Mouse (Mus musculus): ENCODE measurements at regions not wholly inside any gene's neighbourhood (a gene's known extent, or its start where the extent isn't known, plus 50 kb on each side); places are given as distances from the start of the nearest gene placed in this dataset.

DNA sequence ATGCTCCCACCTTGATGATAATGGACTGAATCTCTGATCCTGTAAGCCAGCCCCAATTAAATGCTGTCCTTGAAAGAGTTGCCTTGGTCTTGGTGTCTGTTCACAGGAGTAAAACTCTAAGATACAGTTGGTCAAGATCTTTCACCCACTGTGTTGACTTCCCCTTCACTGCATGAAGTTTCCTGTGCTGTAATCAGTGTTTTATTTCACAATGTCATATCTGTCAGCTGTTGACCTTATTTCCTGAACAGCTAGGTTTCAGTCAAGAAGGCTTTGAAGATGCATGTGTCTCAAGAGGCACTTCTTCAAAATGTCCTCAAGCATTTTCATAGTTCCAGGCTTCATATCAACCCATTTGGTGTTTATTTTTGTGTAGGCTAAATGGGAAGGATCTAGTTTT, 597.3 kb upstream of the Fam92a start:
- Histone ChIP-seq H3K27me3 (ENCODE audit: control insufficient read depth, insufficient read depth, insufficient read length) (no peaks in the 10 kb centered on the region), H3K4me3 (ENCODE audit: insufficient read depth, poor library complexity, severe bottlenecking) (no peak overlapping the region), H3ac (ENCODE audit: control insufficient read depth, insufficient read length, low read depth) (no peak overlapping the region), H3K36me3 (ENCODE audit: control insufficient read depth, insufficient read depth) (no peaks in the 10 kb centered on the region), H3K79me3 (ENCODE audit: low read depth) (no peaks in the 10 kb centered on the region), H3K79me2 (ENCODE audit: control insufficient read depth, insufficient read depth) (no peaks in the 10 kb centered on the region)
- TF ChIP-seq MYOD1 (IDR thresholded peaks at IDR 0.05; ENCODE audit: control insufficient read depth, insufficient read length, low read depth), result no peak

DNA sequence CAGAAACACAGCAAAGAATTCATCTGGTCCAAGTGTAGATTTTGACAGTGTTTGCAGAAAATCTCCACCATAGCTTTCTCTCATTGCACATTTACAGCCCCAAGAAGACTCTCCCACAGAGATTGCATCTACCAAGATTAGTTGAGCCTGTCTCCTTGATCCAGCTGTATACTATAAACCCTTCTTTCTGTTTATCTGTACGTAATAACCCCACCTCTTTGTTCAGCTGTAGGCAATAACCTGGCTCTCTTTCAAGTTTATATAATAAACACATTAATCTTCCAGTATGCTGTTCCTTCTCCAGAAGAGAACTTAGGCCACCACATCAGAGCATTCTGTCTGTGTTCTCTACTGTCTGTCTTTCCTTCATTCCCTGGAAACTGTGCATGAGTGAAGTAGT, 594.9 kb upstream of the Fam92a start:
- no peak overlapping the region for H3ac ChIP-seq (ENCODE audit: control insufficient read depth, insufficient read length, low read depth)
- no peaks in the 10 kb centered on the region for H3K79me3 ChIP-seq (ENCODE audit: low read depth)
- H3K36me3 ChIP-seq (ENCODE audit: control insufficient read depth, insufficient read depth), result no peaks in the 10 kb centered on the region
- TF ChIP-seq MAX (IDR thresholded peaks at IDR 0.05), result no peak
- TF ChIP-seq MYOD1 (IDR thresholded peaks at IDR 0.05; ENCODE audit: control insufficient read depth, insufficient read length, low read depth), result no peak
- TF ChIP-seq FOSL1 (IDR thresholded peaks at IDR 0.05; ENCODE audit: insufficient read depth, low read length, poor library complexity, severe bottlenecking), result no peak
- no peak for TF ChIP-seq CEBPB (IDR thresholded peaks at IDR 0.05; ENCODE audit: low read depth)
- TF ChIP-seq USF1 (IDR thresholded peaks at IDR 0.05; ENCODE audit: low read depth), result no peak
- no peak for TF ChIP-seq MYOG (IDR thresholded peaks at IDR 0.05; ENCODE audit: control insufficient read depth, extremely low read depth, insufficient read length)
- TF ChIP-seq CTCF (IDR thresholded peaks at IDR 0.05; ENCODE audit: control insufficient read depth, insufficient read depth, insufficient read length), result no peak
- H3K27me3 ChIP-seq (ENCODE audit: control insufficient read depth, insufficient read depth, insufficient read length), result no peaks in the 10 kb centered on the region
- no peaks in the 10 kb centered on the region for H3K79me2 ChIP-seq (ENCODE audit: control insufficient read depth, insufficient read depth)
- H3K4me3 ChIP-seq (ENCODE audit: insufficient read depth, poor library complexity, severe bottlenecking), result no peak overlapping the region

DNA sequence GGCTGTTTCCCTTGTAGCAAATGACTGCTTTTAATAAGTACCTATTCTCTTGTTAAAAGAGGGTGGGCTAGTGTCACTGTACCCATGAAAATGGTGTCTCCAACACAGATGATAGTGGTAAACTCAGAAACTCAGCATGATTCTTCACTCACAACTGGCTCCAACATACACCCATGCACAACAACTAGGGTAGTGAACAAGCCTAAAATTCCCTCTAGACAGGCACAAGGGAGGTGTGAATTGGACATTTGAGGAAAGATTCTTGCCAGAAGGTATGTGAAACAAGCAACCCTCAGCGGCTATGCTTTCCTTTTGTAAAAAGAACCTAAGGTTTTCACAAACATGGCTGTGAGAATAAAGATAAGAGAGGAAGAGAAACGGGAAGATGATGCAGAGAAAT, 579.0 kb upstream of the Fam92a start:
- Histone ChIP-seq H3ac (ENCODE audit: control insufficient read depth, insufficient read length, low read depth) (no peak overlapping the region), H3K4me3 (ENCODE audit: insufficient read depth, poor library complexity, severe bottlenecking) (no peak overlapping the region), H3K79me3 (ENCODE audit: low read depth) (no peaks in the 10 kb centered on the region), H3K79me2 (ENCODE audit: control insufficient read depth, insufficient read depth) (no peaks in the 10 kb centered on the region), H3K27me3 (ENCODE audit: control insufficient read depth, insufficient read depth, insufficient read length) (no peaks in the 10 kb centered on the region), H3K36me3 (ENCODE audit: control insufficient read depth, insufficient read depth) (no peaks in the 10 kb centered on the region)
- TF ChIP-seq FOSL1 (IDR thresholded peaks at IDR 0.05; ENCODE audit: insufficient read depth, low read length, poor library complexity, severe bottlenecking) (no peak), MYOG (IDR thresholded peaks at IDR 0.05; ENCODE audit: control insufficient read depth, extremely low read depth, insufficient read length) (no peak), MAX (IDR thresholded peaks at IDR 0.05) (no peak), MYOD1 (IDR thresholded peaks at IDR 0.05; ENCODE audit: control insufficient read depth, insufficient read length, low read depth) (no peak), CTCF (IDR thresholded peaks at IDR 0.05; ENCODE audit: control insufficient read depth, insufficient read depth, insufficient read length) (no peak), USF1 (IDR thresholded peaks at IDR 0.05; ENCODE audit: low read depth) (no peak), CEBPB (IDR thresholded peaks at IDR 0.05; ENCODE audit: low read depth) (no peak)

DNA sequence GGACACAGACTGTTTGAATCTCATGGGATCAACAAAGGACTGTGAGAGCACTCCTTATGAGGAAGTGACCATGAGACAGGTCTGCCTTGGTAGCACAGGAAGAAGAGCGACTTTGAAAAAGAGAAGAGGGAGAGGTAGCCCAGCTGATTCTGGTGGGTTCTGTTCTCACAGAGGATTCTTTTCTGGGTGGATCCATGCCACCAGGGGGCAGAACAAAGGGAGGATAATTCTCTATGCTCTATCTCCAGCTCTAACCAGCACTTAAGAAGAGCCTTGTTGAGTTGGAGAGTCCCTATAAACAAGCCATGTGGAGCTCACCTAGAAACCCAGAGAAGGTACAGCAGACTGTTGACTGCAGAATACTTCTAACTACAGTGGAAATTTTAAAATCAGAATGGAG, 578.1 kb upstream of the Fam92a start:
- TF ChIP-seq MYOD1 (IDR thresholded peaks at IDR 0.05; ENCODE audit: control insufficient read depth, insufficient read length, low read depth) (no peak), FOSL1 (IDR thresholded peaks at IDR 0.05; ENCODE audit: insufficient read depth, low read length, poor library complexity, severe bottlenecking) (no peak), CTCF (IDR thresholded peaks at IDR 0.05; ENCODE audit: control insufficient read depth, insufficient read depth, insufficient read length) (no peak), USF1 (IDR thresholded peaks at IDR 0.05; ENCODE audit: low read depth) (no peak), MAX (IDR thresholded peaks at IDR 0.05) (no peak), MYOG (IDR thresholded peaks at IDR 0.05; ENCODE audit: control insufficient read depth, extremely low read depth, insufficient read length) (no peak), CEBPB (IDR thresholded peaks at IDR 0.05; ENCODE audit: low read depth) (no peak)
- no peaks in the 10 kb centered on the region for H3K27me3 ChIP-seq (ENCODE audit: control insufficient read depth, insufficient read depth, insufficient read length)
- H3K79me2 ChIP-seq (ENCODE audit: control insufficient read depth, insufficient read depth), result no peaks in the 10 kb centered on the region
- no peaks in the 10 kb centered on the region for H3K79me3 ChIP-seq (ENCODE audit: low read depth)
- no peak overlapping the region for H3ac ChIP-seq (ENCODE audit: control insufficient read depth, insufficient read length, low read depth)
- H3K4me3 ChIP-seq (ENCODE audit: insufficient read depth, poor library complexity, severe bottlenecking), result no peak overlapping the region
- no peaks in the 10 kb centered on the region for H3K36me3 ChIP-seq (ENCODE audit: control insufficient read depth, insufficient read depth)

DNA sequence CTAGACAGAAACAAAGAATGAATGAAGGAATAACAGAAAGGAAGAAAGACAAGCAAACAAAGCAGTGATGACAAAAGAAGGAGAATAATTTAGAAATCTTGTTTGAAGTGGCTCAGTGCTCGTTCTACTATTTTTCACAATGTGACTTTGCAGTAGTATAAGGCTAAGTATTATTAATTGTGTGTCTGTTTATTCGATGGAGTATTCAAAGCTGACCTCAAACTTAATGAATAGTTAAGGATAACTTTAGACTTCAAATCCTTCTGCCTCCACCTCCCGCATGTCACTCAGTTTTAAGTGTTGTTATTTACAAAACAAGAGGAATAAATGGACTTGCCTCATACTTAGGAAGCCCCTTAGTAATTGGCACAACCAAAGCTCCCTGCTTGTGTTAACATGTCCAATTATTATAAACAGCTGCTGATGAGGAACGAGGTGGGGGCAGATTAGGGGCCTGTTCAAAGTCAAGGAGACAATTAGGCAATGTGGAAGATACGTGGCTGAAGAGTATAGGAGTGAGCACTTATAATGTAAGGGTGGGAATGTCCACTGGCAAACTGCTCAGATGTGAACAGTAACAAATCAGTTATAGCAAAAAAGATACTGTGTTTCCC, 572.0 kb upstream of the Fam92a start:
- TF ChIP-seq MYOD1 (IDR thresholded peaks at IDR 0.05; ENCODE audit: control insufficient read depth, insufficient read length, low read depth), result no peak
- TF ChIP-seq USF1 (IDR thresholded peaks at IDR 0.05; ENCODE audit: low read depth), result no peak
- no peak for TF ChIP-seq FOSL1 (IDR thresholded peaks at IDR 0.05; ENCODE audit: insufficient read depth, low read length, poor library complexity, severe bottlenecking)
- no peak for TF ChIP-seq MAX (IDR thresholded peaks at IDR 0.05)
- no peak for TF ChIP-seq CTCF (IDR thresholded peaks at IDR 0.05; ENCODE audit: control insufficient read depth, insufficient read depth, insufficient read length)
- no peak for TF ChIP-seq CEBPB (IDR thresholded peaks at IDR 0.05; ENCODE audit: low read depth)
- TF ChIP-seq MYOG (IDR thresholded peaks at IDR 0.05; ENCODE audit: control insufficient read depth, extremely low read depth, insufficient read length), result no peak
- Histone ChIP-seq H3K27me3 (ENCODE audit: control insufficient read depth, insufficient read depth, insufficient read length) (no peaks in the 10 kb centered on the region), H3K4me3 (ENCODE audit: insufficient read depth, poor library complexity, severe bottlenecking) (no peak overlapping the region), H3K79me3 (ENCODE audit: low read depth) (no peaks in the 10 kb centered on the region), H3K36me3 (ENCODE audit: control insufficient read depth, insufficient read depth) (no peaks in the 10 kb centered on the region), H3ac (ENCODE audit: control insufficient read depth, insufficient read length, low read depth) (no peak overlapping the region), H3K79me2 (ENCODE audit: control insufficient read depth, insufficient read depth) (no peaks in the 10 kb centered on the region)

DNA sequence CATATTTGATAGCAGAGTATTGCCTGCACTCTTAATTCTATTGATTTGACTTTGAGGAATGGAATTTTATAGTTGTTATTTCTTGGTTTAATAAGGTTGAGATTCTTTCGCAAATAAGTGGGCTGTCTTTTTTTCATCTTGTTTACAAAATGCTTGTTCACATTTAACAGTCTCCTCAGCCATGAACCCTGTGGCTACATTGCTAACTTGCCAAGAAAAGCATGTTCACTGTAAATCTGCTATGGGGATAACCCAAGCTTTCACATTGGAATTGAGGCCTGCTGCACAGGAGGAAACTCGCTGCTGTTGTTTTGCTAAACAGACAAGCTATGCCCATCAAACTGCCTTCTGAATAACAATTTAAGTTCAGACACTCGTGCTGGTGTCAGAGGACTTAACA, 564.6 kb upstream of the Fam92a start:
- Histone ChIP-seq H3K27me3 (ENCODE audit: control insufficient read depth, insufficient read depth, insufficient read length) (no peaks in the 10 kb centered on the region), H3K36me3 (ENCODE audit: control insufficient read depth, insufficient read depth) (no peaks in the 10 kb centered on the region), H3K4me3 (ENCODE audit: insufficient read depth, poor library complexity, severe bottlenecking) (no peak overlapping the region), H3K79me2 (ENCODE audit: control insufficient read depth, insufficient read depth) (no peaks in the 10 kb centered on the region), H3ac (ENCODE audit: control insufficient read depth, insufficient read length, low read depth) (no peak overlapping the region), H3K79me3 (ENCODE audit: low read depth) (no peaks in the 10 kb centered on the region)
- no peak for TF ChIP-seq CTCF (IDR thresholded peaks at IDR 0.05; ENCODE audit: control insufficient read depth, insufficient read depth, insufficient read length)
- TF ChIP-seq MYOG (IDR thresholded peaks at IDR 0.05; ENCODE audit: control insufficient read depth, extremely low read depth, insufficient read length), result no peak
- TF ChIP-seq CEBPB (IDR thresholded peaks at IDR 0.05; ENCODE audit: low read depth), result no peak
- TF ChIP-seq USF1 (IDR thresholded peaks at IDR 0.05; ENCODE audit: low read depth), result no peak
- no peak for TF ChIP-seq MYOD1 (IDR thresholded peaks at IDR 0.05; ENCODE audit: control insufficient read depth, insufficient read length, low read depth)
- TF ChIP-seq MAX (IDR thresholded peaks at IDR 0.05), result no peak
